Mouse (Mus musculus): ENCODE data around the gene Apip. TPM values are rescaled to one million over a fixed set of nuclear protein-coding genes. Genes with fewer than 3 reads are reported as not detected.

Gene Apip
- polyA plus RNA-seq, 1 experiment, result 2.6 TPM

- no peaks in the 10 kb centered on the region for H3K27me3 ChIP-seq (ENCODE audit: control insufficient read depth, insufficient read depth, low read length)
- no peak overlapping the region for H3K27ac ChIP-seq (ENCODE audit: insufficient read depth, low read depth, low read length)
- no peaks in the 10 kb centered on the region for H3K36me3 ChIP-seq (ENCODE audit: control insufficient read depth, insufficient read depth, low read length)
- 11% methylated on average over 3 of the region's 3 CpGs for WGBS
- peaks cover 3% of the 10 kb centered on the region; the same call in 1 of the 2 replicates for H3K4me1 ChIP-seq (ENCODE audit: control insufficient read depth, insufficient read depth, insufficient read length, low read length)
- no peak for TF ChIP-seq POLR2A (IDR thresholded peaks at IDR 0.05; ENCODE audit: low read depth, low read length)
- TF ChIP-seq CTCF (IDR thresholded peaks at IDR 0.05; ENCODE audit: extremely low read depth, insufficient read length, insufficient replicate concordance, low read depth, low read length), result peak; percentile 51; the same call in 1 of the 2 replicates
- no peak overlapping the region for H3K4me3 ChIP-seq (ENCODE audit: low read depth, low read length)
These were observed 10.6 kb upstream of the Apip start for GRCm38 (mm10) chr2:103062865-103063264.

- H3K27ac ChIP-seq (ENCODE audit: insufficient read depth, low read depth, low read length), result no peak overlapping the region
- H3K27me3 ChIP-seq (ENCODE audit: control insufficient read depth, insufficient read depth, low read length), result no peaks in the 10 kb centered on the region
- H3K36me3 ChIP-seq (ENCODE audit: control insufficient read depth, insufficient read depth, low read length), result no peaks in the 10 kb centered on the region
- no peak overlapping the region for H3K4me3 ChIP-seq (ENCODE audit: low read depth, low read length)
- 79% methylated on average over 8 of the region's 8 CpGs for WGBS
- no peak for TF ChIP-seq POLR2A (IDR thresholded peaks at IDR 0.05; ENCODE audit: low read depth, low read length)
- no peak for TF ChIP-seq CTCF (IDR thresholded peaks at IDR 0.05; ENCODE audit: extremely low read depth, insufficient read length, insufficient replicate concordance, low read depth, low read length)
- peaks cover 3% of the 10 kb centered on the region; the same call in 1 of the 2 replicates for H3K4me1 ChIP-seq (ENCODE audit: control insufficient read depth, insufficient read depth, insufficient read length, low read length)
These were observed 6.6 kb upstream of the Apip start for GRCm38 (mm10) chr2:103066683-103067551.

GRCm38 (mm10) chr2:103067552-103068207, 5.8 kb upstream of the Apip start:
- Histone ChIP-seq H3K27me3 (ENCODE audit: control insufficient read depth, insufficient read depth, low read length) (no peaks in the 10 kb centered on the region), H3K4me1 (ENCODE audit: control insufficient read depth, insufficient read depth, insufficient read length, low read length) (peaks cover 3% of the 10 kb centered on the region; the same call in 1 of the 2 replicates), H3K27ac (ENCODE audit: insufficient read depth, low read depth, low read length) (no peak overlapping the region), H3K36me3 (ENCODE audit: control insufficient read depth, insufficient read depth, low read length) (no peaks in the 10 kb centered on the region), H3K4me3 (ENCODE audit: low read depth, low read length) (no peak overlapping the region)
- TF ChIP-seq CTCF (IDR thresholded peaks at IDR 0.05; ENCODE audit: extremely low read depth, insufficient read length, insufficient replicate concordance, low read depth, low read length), result no peak
- TF ChIP-seq POLR2A (IDR thresholded peaks at IDR 0.05; ENCODE audit: low read depth, low read length), result no peak
- WGBS, result 88% methylated on average over 2 of the region's 2 CpGs

- Histone ChIP-seq H3K4me1 (ENCODE audit: control insufficient read depth, insufficient read depth, insufficient read length, low read length) (no peaks in the 10 kb centered on the region), H3K4me3 (ENCODE audit: low read depth, low read length) (no peak overlapping the region), H3K27ac (ENCODE audit: insufficient read depth, low read depth, low read length) (no peak overlapping the region), H3K36me3 (ENCODE audit: control insufficient read depth, insufficient read depth, low read length) (no peaks in the 10 kb centered on the region), H3K27me3 (ENCODE audit: control insufficient read depth, insufficient read depth, low read length) (no peaks in the 10 kb centered on the region)
- TF ChIP-seq CTCF (IDR thresholded peaks at IDR 0.05; ENCODE audit: extremely low read depth, insufficient read length, insufficient replicate concordance, low read depth, low read length), result no peak
- TF ChIP-seq POLR2A (IDR thresholded peaks at IDR 0.05; ENCODE audit: low read depth, low read length), result no peak
- WGBS, result 80% methylated on average over 1 of the region's 1 CpGs
These were observed 4.9 kb upstream of the Apip start for GRCm38 (mm10) chr2:103068602-103069001.

GRCm38 (mm10) chr2:103069752-103070405, 3.6 kb upstream of the Apip start:
- Histone ChIP-seq H3K27me3 (ENCODE audit: control insufficient read depth, insufficient read depth, low read length) (no peaks in the 10 kb centered on the region), H3K4me3 (ENCODE audit: low read depth, low read length) (no peak overlapping the region), H3K36me3 (ENCODE audit: control insufficient read depth, insufficient read depth, low read length) (no peaks in the 10 kb centered on the region), H3K27ac (ENCODE audit: insufficient read depth, low read depth, low read length) (no peak overlapping the region), H3K4me1 (ENCODE audit: control insufficient read depth, insufficient read depth, insufficient read length, low read length) (no peaks in the 10 kb centered on the region)
- 91% methylated on average over 5 of the region's 5 CpGs for WGBS
- TF ChIP-seq CTCF (IDR thresholded peaks at IDR 0.05; ENCODE audit: extremely low read depth, insufficient read length, insufficient replicate concordance, low read depth, low read length) (no peak), POLR2A (IDR thresholded peaks at IDR 0.05; ENCODE audit: low read depth, low read length) (no peak)

GRCm38 (mm10) chr2:103070586-103070985, 2.9 kb upstream of the Apip start:
- TF ChIP-seq CTCF (IDR thresholded peaks at IDR 0.05; ENCODE audit: extremely low read depth, insufficient read length, insufficient replicate concordance, low read depth, low read length), result no peak
- no peak for TF ChIP-seq POLR2A (IDR thresholded peaks at IDR 0.05; ENCODE audit: low read depth, low read length)
- 56% methylated on average over 3 of the region's 3 CpGs for WGBS

More at GRCm38 (mm10) chr2:103070586-103070985, 2.9 kb upstream of the Apip start:
- no peak overlapping the region for H3K27ac ChIP-seq (ENCODE audit: insufficient read depth, low read depth, low read length)
- H3K36me3 ChIP-seq (ENCODE audit: control insufficient read depth, insufficient read depth, low read length), result no peaks in the 10 kb centered on the region
- H3K4me1 ChIP-seq (ENCODE audit: control insufficient read depth, insufficient read depth, insufficient read length, low read length), result no peaks in the 10 kb centered on the region
- no peak overlapping the region for H3K4me3 ChIP-seq (ENCODE audit: low read depth, low read length)
- H3K27me3 ChIP-seq (ENCODE audit: control insufficient read depth, insufficient read depth, low read length), result no peaks in the 10 kb centered on the region

All from small intestine, adult 2 months (tissue).